Mouse (Mus musculus): Measurements from ENCODE around the gene Pigz. TPM values are rescaled to one million over a fixed set of nuclear protein-coding genes. Genes with fewer than 3 reads are reported as not detected.
A peak's percentile ranks its signal among the peaks of the same experiment; 100 is the strongest.

The Pigz gene
- total and polyA plus RNA-seq, 3 experiments = 1.4 to 7.1 (median 2.8) TPM

- Histone ChIP-seq H3K27me3 (replicated peaks) (no peaks in the 10 kb centered on the region), H3K4me1 (ENCODE audit: control insufficient read depth in 1 of 2, insufficient read depth in 2 of 2) (no peaks in the 10 kb centered on the region), H3K9me3 (replicated peaks; ENCODE audit: low read length) (no peaks in the 10 kb centered on the region), H3K36me3 (replicated peaks in 1 of 2; ENCODE audit: control insufficient read depth in 1 of 2, insufficient read depth in 1 of 2, low read length in 1 of 2) (peaks cover 27 to 74% of the 10 kb centered on the region in 2 experiments), H3K4me2 (ENCODE audit: insufficient read depth, low read depth, poor library complexity, severe bottlenecking) (no peak overlapping the region), H3K4me3 (replicated peaks in 1 of 3; ENCODE audit: low read depth in 2 of 3, low read length in 2 of 3, poor library complexity in 1 of 3) (no peak overlapping the region), H3K9ac (ENCODE audit: insufficient read depth, low read depth) (no peak overlapping the region), H3K79me2 (replicated peaks; ENCODE audit: control insufficient read depth, extremely low read depth, insufficient read depth, poor library complexity, severe bottlenecking) (peaks cover 25% of the 10 kb centered on the region), H3K27ac (ENCODE audit: insufficient read depth, low read depth) (no peak overlapping the region)
- DNase-seq (ENCODE audit: extremely low read depth) = peak; percentile 26
- in situ Hi-C loops (cut with MboI; ENCODE audit: low pct_ligation_motif_present, low pct_unique_long_range_greater_than_20kb, low sequenced_read_pairs) = no loop called here
- dilution Hi-C loops (cut with MboI; ENCODE audit: extremely low pct_ligation_motif_present, extremely low pct_unique_long_range_greater_than_20kb, low sequenced_read_pairs) = no loop called here
- TF ChIP-seq CTCF (conservative IDR thresholded peaks at IDR 0.05 in 1 of 2, IDR thresholded peaks at IDR 0.05 in 1 of 2; ENCODE audit: low read depth in 2 of 2, low read length in 2 of 2) (peak in 1 of 2 experiments; percentile 49; a peak in 2 of 4 replicates), RAD21 (IDR thresholded peaks at IDR 0.05; ENCODE audit: low read depth, low read length) (peak; percentile 24), USF1 (IDR thresholded peaks at IDR 0.05; ENCODE audit: low read depth, low read length) (no peak)
Measured at GRCm38 (mm10) chr16:31992039-31992438, 58.4 kb downstream of the Pigz start.

DNA sequence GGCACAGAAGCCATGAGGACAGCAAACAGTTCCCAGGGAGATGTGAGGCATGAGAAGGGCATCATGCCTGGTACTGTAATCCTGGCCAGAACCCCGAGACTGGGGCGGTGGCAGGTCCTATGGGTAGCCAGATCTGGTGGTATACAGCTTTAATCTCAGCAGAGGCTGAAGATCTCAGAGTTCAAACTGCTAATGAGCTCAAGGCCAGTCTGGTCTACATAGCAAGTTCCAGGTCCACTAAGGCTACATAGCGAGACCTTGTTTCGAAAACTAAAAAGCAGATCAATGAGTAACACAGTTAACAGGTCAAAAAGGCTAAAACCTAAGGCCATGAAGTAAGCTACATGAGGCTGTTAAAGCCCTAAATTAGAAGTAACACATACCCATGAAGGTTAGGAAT lies 59.5 kb downstream of the Pigz start:
- Histone ChIP-seq H3K27me3 (replicated peaks) (no peaks in the 10 kb centered on the region), H3K9ac (ENCODE audit: insufficient read depth, low read depth) (no peak overlapping the region), H3K27ac (ENCODE audit: insufficient read depth, low read depth) (no peak overlapping the region), H3K4me2 (ENCODE audit: insufficient read depth, low read depth, poor library complexity, severe bottlenecking) (no peak overlapping the region), H3K36me3 (replicated peaks in 1 of 2; ENCODE audit: control insufficient read depth in 1 of 2, insufficient read depth in 1 of 2, low read length in 1 of 2) (peaks cover 28 to 75% of the 10 kb centered on the region in 2 experiments), H3K4me3 (replicated peaks in 1 of 3; ENCODE audit: low read depth in 2 of 3, low read length in 2 of 3, poor library complexity in 1 of 3) (no peak overlapping the region), H3K4me1 (ENCODE audit: control insufficient read depth in 1 of 2, insufficient read depth in 2 of 2) (no peaks in the 10 kb centered on the region), H3K79me2 (replicated peaks; ENCODE audit: control insufficient read depth, extremely low read depth, insufficient read depth, poor library complexity, severe bottlenecking) (peaks cover 36% of the 10 kb centered on the region), H3K9me3 (replicated peaks; ENCODE audit: low read length) (no peaks in the 10 kb centered on the region)
- dilution Hi-C loops (cut with MboI; ENCODE audit: extremely low pct_ligation_motif_present, extremely low pct_unique_long_range_greater_than_20kb, low sequenced_read_pairs) = no loop called here
- TF ChIP-seq ZC3H11A (IDR thresholded peaks at IDR 0.05; ENCODE audit: low read depth, low read length) (no peak), GABPA (IDR thresholded peaks at IDR 0.05; ENCODE audit: insufficient replicate concordance, low read depth, low read length) (no peak), MXI1 (IDR thresholded peaks at IDR 0.05; ENCODE audit: low read depth, low read length) (no peak), RAD21 (IDR thresholded peaks at IDR 0.05; ENCODE audit: low read depth, low read length) (no peak), CHD1 (IDR thresholded peaks at IDR 0.05; ENCODE audit: low read depth, low read length) (no peak), TCF12 (IDR thresholded peaks at IDR 0.05; ENCODE audit: low read depth, low read length) (no peak), MAX (IDR thresholded peaks at IDR 0.05; ENCODE audit: low read length) (no peak)
- DNase-seq (ENCODE audit: extremely low read depth) = no peak
- in situ Hi-C loops (cut with MboI; ENCODE audit: low pct_ligation_motif_present, low pct_unique_long_range_greater_than_20kb, low sequenced_read_pairs) = no loop called here

DNA sequence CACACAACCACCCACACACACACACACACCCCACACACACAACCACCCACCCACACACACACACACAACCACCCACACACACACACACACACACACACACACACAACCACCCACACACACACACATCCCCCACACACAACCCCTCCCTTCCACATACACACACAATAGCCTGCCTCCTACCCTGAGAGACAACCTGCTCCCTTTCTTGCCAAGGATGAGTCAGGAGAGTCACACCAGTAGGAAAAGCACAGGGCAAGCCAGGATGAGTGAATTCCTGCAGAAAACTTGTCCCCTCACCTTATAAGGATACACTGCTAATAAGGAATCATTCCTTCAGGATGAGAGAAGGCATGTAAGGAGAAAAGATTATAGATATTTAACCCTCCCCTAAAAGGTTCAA lies 60.3 kb downstream of the Pigz start:
- no peaks in the 10 kb centered on the region for H3K9me3 ChIP-seq (replicated peaks; ENCODE audit: low read length)
- H3K4me2 ChIP-seq (ENCODE audit: insufficient read depth, low read depth, poor library complexity, severe bottlenecking) = no peak overlapping the region
- no peak for DNase-seq (ENCODE audit: extremely low read depth)
- no peak overlapping the region for H3K27ac ChIP-seq (ENCODE audit: insufficient read depth, low read depth)
- H3K4me1 ChIP-seq (ENCODE audit: control insufficient read depth in 1 of 2, insufficient read depth in 2 of 2) = no peaks in the 10 kb centered on the region
- peaks cover 24 to 71% of the 10 kb centered on the region in 2 experiments for H3K36me3 ChIP-seq (replicated peaks in 1 of 2; ENCODE audit: control insufficient read depth in 1 of 2, insufficient read depth in 1 of 2, low read length in 1 of 2)
- H3K9ac ChIP-seq (ENCODE audit: insufficient read depth, low read depth) = no peak overlapping the region
- in situ Hi-C loops (cut with MboI; ENCODE audit: low pct_ligation_motif_present, low pct_unique_long_range_greater_than_20kb, low sequenced_read_pairs) (no loop called here), dilution Hi-C loops (cut with MboI; ENCODE audit: extremely low pct_ligation_motif_present, extremely low pct_unique_long_range_greater_than_20kb, low sequenced_read_pairs) (no loop called here)
- H3K79me2 ChIP-seq (replicated peaks; ENCODE audit: control insufficient read depth, extremely low read depth, insufficient read depth, poor library complexity, severe bottlenecking) = peaks cover 41% of the 10 kb centered on the region
- no peak for TF ChIP-seq JUN (IDR thresholded peaks at IDR 0.05; ENCODE audit: insufficient read depth, low read depth, low read length)
- no peak for TF ChIP-seq TBP (conservative IDR thresholded peaks at IDR 0.05; ENCODE audit: low read depth, low read length)
- no peak for TF ChIP-seq MAFK (IDR thresholded peaks at IDR 0.05; ENCODE audit: insufficient replicate concordance, low read length)
- no peak for TF ChIP-seq NRF1 (IDR thresholded peaks at IDR 0.05; ENCODE audit: low read depth, low read length)
- H3K4me3 ChIP-seq (replicated peaks in 1 of 3; ENCODE audit: low read depth in 2 of 3, low read length in 2 of 3, poor library complexity in 1 of 3) = no peak overlapping the region
- H3K27me3 ChIP-seq (replicated peaks) = no peaks in the 10 kb centered on the region

Other genes with a start within 250 kb of the Pigz start
- gene Meltf, start 55.0 kb upstream of the Pigz start, total RNA-seq (2012; rRNA removed) = 0.04 TPM in 1 of 2 replicates, not detected in the other
- gene Meltf, start 55.0 kb upstream of the Pigz start, total RNA-seq (2014; rRNA removed) = 0.05 and 0.09 TPM in 2 replicates
- 0.07 and 0.10 TPM in 2 replicates for gene Meltf, start 55.0 kb upstream of the Pigz start, polyA plus RNA-seq (2012; ENCODE audit: insufficient read length, low read depth)
- gene 0610012G03Rik, start 14.6 kb downstream of the Pigz start, total RNA-seq (2012; rRNA removed) = 48.0 and 50.1 TPM in 2 replicates
- gene 0610012G03Rik, start 14.6 kb downstream of the Pigz start, total RNA-seq (2014; rRNA removed) = 33.0 and 38.0 TPM in 2 replicates
- 23.3 and 29.4 TPM in 2 replicates for gene 0610012G03Rik, start 14.6 kb downstream of the Pigz start, polyA plus RNA-seq (2012; ENCODE audit: insufficient read length, low read depth)
- gene Ncbp2, start 14.7 kb downstream of the Pigz start, total RNA-seq (2012; rRNA removed) = 85.9 and 102 TPM in 2 replicates
- 34.9 and 39.1 TPM in 2 replicates for gene Ncbp2, start 14.7 kb downstream of the Pigz start, total RNA-seq (2014; rRNA removed)
- 178 and 250 TPM in 2 replicates for gene Ncbp2, start 14.7 kb downstream of the Pigz start, polyA plus RNA-seq (2012; ENCODE audit: insufficient read length, low read depth)
- gene Senp5, start 69.4 kb downstream of the Pigz start, total RNA-seq (2012; rRNA removed) = 19.3 and 22.1 TPM in 2 replicates
- 31.2 and 32.5 TPM in 2 replicates for gene Senp5, start 69.4 kb downstream of the Pigz start, total RNA-seq (2014; rRNA removed)
- 27.2 and 28.8 TPM in 2 replicates for gene Senp5, start 69.4 kb downstream of the Pigz start, polyA plus RNA-seq (2012; ENCODE audit: insufficient read length, low read depth)
- gene Pak2, start 145.5 kb downstream of the Pigz start, total RNA-seq (2012; rRNA removed) = 37.2 and 43.5 TPM in 2 replicates
- gene Pak2, start 145.5 kb downstream of the Pigz start, total RNA-seq (2014; rRNA removed) = 69.8 and 73.1 TPM in 2 replicates
- 69.0 and 79.7 TPM in 2 replicates for gene Pak2, start 145.5 kb downstream of the Pigz start, polyA plus RNA-seq (2012; ENCODE audit: insufficient read length, low read depth)
- 47.1 and 48.1 TPM in 2 replicates for gene Pigx, start 165.9 kb downstream of the Pigz start, total RNA-seq (2012; rRNA removed)
- gene Pigx, start 165.9 kb downstream of the Pigz start, total RNA-seq (2014; rRNA removed) = 83.0 and 94.7 TPM in 2 replicates
- gene Pigx, start 165.9 kb downstream of the Pigz start, polyA plus RNA-seq (2012; ENCODE audit: insufficient read length, low read depth) = 46.4 and 48.1 TPM in 2 replicates
- 17.6 and 23.0 TPM in 2 replicates for gene Cep19, start 165.9 kb downstream of the Pigz start, total RNA-seq (2012; rRNA removed)
- 31.3 and 37.3 TPM in 2 replicates for gene Cep19, start 165.9 kb downstream of the Pigz start, total RNA-seq (2014; rRNA removed)
- 29.4 and 34.9 TPM in 2 replicates for gene Cep19, start 165.9 kb downstream of the Pigz start, polyA plus RNA-seq (2012; ENCODE audit: insufficient read length, low read depth)
- 49.6 and 54.9 TPM in 2 replicates for gene Nrros, start 231.7 kb downstream of the Pigz start, total RNA-seq (2012; rRNA removed)
- 55.1 and 64.3 TPM in 2 replicates for gene Nrros, start 231.7 kb downstream of the Pigz start, total RNA-seq (2014; rRNA removed)
- 52.2 and 71.0 TPM in 2 replicates for gene Nrros, start 231.7 kb downstream of the Pigz start, polyA plus RNA-seq (2012; ENCODE audit: insufficient read length, low read depth)
- gene Bex6, start 246.0 kb downstream of the Pigz start, total RNA-seq (2012; rRNA removed) = not detected in 2 replicates
- gene Bex6, start 246.0 kb downstream of the Pigz start, total RNA-seq (2014; rRNA removed) = not detected in 2 replicates
- gene Bex6, start 246.0 kb downstream of the Pigz start, polyA plus RNA-seq (2012; ENCODE audit: insufficient read length, low read depth) = not detected in 2 replicates